Mouse (Mus musculus) hindbrain, embryonic 10.5 days (tissue): ENCODE results near the gene Sh3kbp1. TPM values are rescaled to one million over a fixed set of nuclear protein-coding genes. Genes with fewer than 3 reads are reported as not detected.
A peak's percentile ranks its signal among the peaks of the same experiment; 100 is the strongest.

Experiments used
- DNase-seq: peaks from one replicate; pipeline ENCODE4 v3.0.0-alpha.2; 2017; ENCODE audit warnings: low spot score
- H3K27ac ChIP-seq: fragments of 300-500 bp; sonication (generic); 2 replicates; pipeline ENCODE4 v1.5.1; 2016; ENCODE audit warnings: mild to moderate bottlenecking, moderate library complexity
- H3K27me3 ChIP-seq: fragments of 300-500 bp; sonication (generic); 2 replicates; pipeline ENCODE4 v1.6.1; 2016; ENCODE audit warnings: mild to moderate bottlenecking; ENCODE audit not compliant: poor library complexity, insufficient read depth, severe bottlenecking
- H3K36me3 ChIP-seq: fragments of 300-500 bp; sonication (generic); 2 replicates; pipeline ENCODE4 v1.6.1; 2016; ENCODE audit warnings: mild to moderate bottlenecking, moderate library complexity
- H3K4me1 ChIP-seq: fragments of 300-500 bp; sonication (generic); replicated peaks from 2 replicates; pipeline ENCODE4 v1.6.1; 2016; ENCODE audit warnings: mild to moderate bottlenecking
- H3K4me3 ChIP-seq: fragments of 300-500 bp; sonication (generic); 2 replicates; pipeline ENCODE4 v1.5.1; 2016; ENCODE audit warnings: mild to moderate bottlenecking, moderate library complexity
- H3K9me3 ChIP-seq: fragments of 300-500 bp; sonication (generic); 2 replicates; pipeline ENCODE4 v1.6.1; 2016; ENCODE audit warnings: mild to moderate bottlenecking, moderate library complexity
- WGBS: fragments of 180-500 bp; shearing (Covaris S2); methylation state at CpG from one replicate; pipeline ENCODE4 v1.1.7; 2016; 5-methylcytosine and 5-hydroxymethylcytosine counted together
- polyA plus RNA-seq: library from polyadenylated mRNA; unstranded; fragments of >200 nt; fragmentation: Nextera tagmentation; extraction: Ambion mirVana; gene quantifications from 2 replicates; pipeline ENCODE4 v1.2.1, GENCODE M21; 2016

Gene Sh3kbp1
- polyA plus RNA-seq, 1 experiment from 2014 or later: 26.8 TPM

- Histone ChIP-seq H3K9me3 (no peaks in the 10 kb centered on the region), H3K36me3 (no peaks in the 10 kb centered on the region), H3K4me3 (no peak overlapping the region), H3K4me1 (no peaks in the 10 kb centered on the region), H3K27me3 (peaks cover 80% of the 10 kb centered on the region), H3K27ac (no peak overlapping the region)
- 66% methylated on average over 5 of the region's 5 CpGs for WGBS
- DNase-seq: no peak
Measured at GRCm38 (mm10) chrX:159928165-159928564, 301.1 kb downstream of the Sh3kbp1 start.

GRCm38 (mm10) chrX:159928834-159929233 is 301.8 kb downstream of the Sh3kbp1 start:
- Histone ChIP-seq H3K27ac (no peak overlapping the region), H3K27me3 (peaks cover 75% of the 10 kb centered on the region), H3K4me1 (no peaks in the 10 kb centered on the region), H3K9me3 (no peaks in the 10 kb centered on the region), H3K36me3 (no peaks in the 10 kb centered on the region), H3K4me3 (no peak overlapping the region)
- DNase-seq: no peak
- 80% methylated on average over 3 of the region's 3 CpGs for WGBS

GRCm38 (mm10) chrX:159932027-159932426 is 305.0 kb downstream of the Sh3kbp1 start:
- H3K9me3 ChIP-seq: no peaks in the 10 kb centered on the region
- H3K4me3 ChIP-seq: no peak overlapping the region
- H3K4me1 ChIP-seq: no peaks in the 10 kb centered on the region
- H3K27ac ChIP-seq: no peak overlapping the region
- H3K36me3 ChIP-seq: no peaks in the 10 kb centered on the region
- peaks cover 57% of the 10 kb centered on the region for H3K27me3 ChIP-seq
- DNase-seq: no peak
- WGBS: 94% methylated on average over 1 of the region's 1 CpGs

GRCm38 (mm10) chrX:159942569-159942968 is 315.5 kb downstream of the Sh3kbp1 start:
- no peaks in the 10 kb centered on the region for H3K36me3 ChIP-seq
- WGBS: 91% methylated on average over 2 of the region's 2 CpGs
- H3K27me3 ChIP-seq: peaks cover 49% of the 10 kb centered on the region
- no peaks in the 10 kb centered on the region for H3K4me1 ChIP-seq
- no peak overlapping the region for H3K27ac ChIP-seq
- no peak overlapping the region for H3K4me3 ChIP-seq
- H3K9me3 ChIP-seq: no peaks in the 10 kb centered on the region
- no peak for DNase-seq

- Histone ChIP-seq H3K4me1 (no peaks in the 10 kb centered on the region), H3K9me3 (no peaks in the 10 kb centered on the region), H3K4me3 (no peak overlapping the region), H3K27me3 (peaks cover 56% of the 10 kb centered on the region), H3K36me3 (no peaks in the 10 kb centered on the region), H3K27ac (no peak overlapping the region)
- WGBS: 66% methylated on average over 1 of the region's 1 CpGs
- DNase-seq: no peak
Measured at GRCm38 (mm10) chrX:159943586-159943985, 316.5 kb downstream of the Sh3kbp1 start.

GRCm38 (mm10) chrX:159953546-159954429 is 326.7 kb downstream of the Sh3kbp1 start:
- Histone ChIP-seq H3K4me1 (no peaks in the 10 kb centered on the region), H3K9me3 (no peaks in the 10 kb centered on the region), H3K27ac (no peak overlapping the region), H3K36me3 (no peaks in the 10 kb centered on the region), H3K27me3 (peaks cover 90% of the 10 kb centered on the region), H3K4me3 (no peak overlapping the region)
- no peak for DNase-seq
- WGBS: 87% methylated on average over 7 of the region's 7 CpGs

- no peaks in the 10 kb centered on the region for H3K9me3 ChIP-seq
- H3K27me3 ChIP-seq: peaks cover 90% of the 10 kb centered on the region
- no peak for DNase-seq
- H3K4me1 ChIP-seq: no peaks in the 10 kb centered on the region
- WGBS: 74% methylated on average over 4 of the region's 4 CpGs
- no peak overlapping the region for H3K27ac ChIP-seq
- no peak overlapping the region for H3K4me3 ChIP-seq
- H3K36me3 ChIP-seq: no peaks in the 10 kb centered on the region
Measured at GRCm38 (mm10) chrX:159954430-159954779, 327.3 kb downstream of the Sh3kbp1 start.

- no peaks in the 10 kb centered on the region for H3K36me3 ChIP-seq
- no peak for DNase-seq
- no peaks in the 10 kb centered on the region for H3K4me1 ChIP-seq
- H3K27me3 ChIP-seq: peaks cover 90% of the 10 kb centered on the region
- no peaks in the 10 kb centered on the region for H3K9me3 ChIP-seq
- no peak overlapping the region for H3K27ac ChIP-seq
- no peak overlapping the region for H3K4me3 ChIP-seq
- 82% methylated on average over 6 of the region's 6 CpGs for WGBS
Measured at GRCm38 (mm10) chrX:159955433-159955832, 328.4 kb downstream of the Sh3kbp1 start.

GRCm38 (mm10) chrX:159961385-159961784 is 334.3 kb downstream of the Sh3kbp1 start:
- no peak for DNase-seq
- Histone ChIP-seq H3K36me3 (no peaks in the 10 kb centered on the region), H3K27ac (no peak overlapping the region), H3K9me3 (no peaks in the 10 kb centered on the region), H3K4me1 (no peaks in the 10 kb centered on the region), H3K27me3 (peaks cover 70% of the 10 kb centered on the region), H3K4me3 (no peak overlapping the region)
- WGBS: 87% methylated on average over 2 of the region's 2 CpGs

- peak; percentile 18 for DNase-seq
- 31% methylated on average over 4 of the region's 4 CpGs for WGBS
- no peaks in the 10 kb centered on the region for H3K4me1 ChIP-seq
- no peak overlapping the region for H3K27ac ChIP-seq
- H3K9me3 ChIP-seq: no peaks in the 10 kb centered on the region
- H3K27me3 ChIP-seq: peaks cover 71% of the 10 kb centered on the region
- H3K4me3 ChIP-seq: no peak overlapping the region
- no peaks in the 10 kb centered on the region for H3K36me3 ChIP-seq
Measured at GRCm38 (mm10) chrX:159963273-159963672, 336.2 kb downstream of the Sh3kbp1 start.

- WGBS: 89% methylated on average over 9 of the region's 9 CpGs
- Histone ChIP-seq H3K36me3 (no peaks in the 10 kb centered on the region), H3K27me3 (peaks cover 76% of the 10 kb centered on the region), H3K4me1 (no peaks in the 10 kb centered on the region), H3K9me3 (no peaks in the 10 kb centered on the region), H3K27ac (no peak overlapping the region), H3K4me3 (no peak overlapping the region)
- no peak for DNase-seq
Measured at GRCm38 (mm10) chrX:159963925-159964324, 336.9 kb downstream of the Sh3kbp1 start.

GRCm38 (mm10) chrX:159969025-159969424 is 342.0 kb downstream of the Sh3kbp1 start:
- H3K27ac ChIP-seq: no peak overlapping the region
- no peaks in the 10 kb centered on the region for H3K9me3 ChIP-seq
- no peaks in the 10 kb centered on the region for H3K4me1 ChIP-seq
- no peak for DNase-seq
- WGBS: 92% methylated on average over 2 of the region's 2 CpGs
- no peaks in the 10 kb centered on the region for H3K36me3 ChIP-seq
- no peak overlapping the region for H3K4me3 ChIP-seq
- H3K27me3 ChIP-seq: peaks cover 84% of the 10 kb centered on the region

- WGBS: 57% methylated on average over 3 of the region's 3 CpGs
- H3K27ac ChIP-seq: no peak overlapping the region
- DNase-seq: no peak
- H3K4me3 ChIP-seq: no peak overlapping the region
- H3K27me3 ChIP-seq: peaks cover 65% of the 10 kb centered on the region
- no peaks in the 10 kb centered on the region for H3K9me3 ChIP-seq
- H3K4me1 ChIP-seq: no peaks in the 10 kb centered on the region
- no peaks in the 10 kb centered on the region for H3K36me3 ChIP-seq
Measured at GRCm38 (mm10) chrX:159971091-159971779, 344.2 kb downstream of the Sh3kbp1 start.
